Mouse (Mus musculus) limb, embryonic 14.5 days (tissue): ENCODE data around the gene Opn1sw. TPM values are rescaled to one million over a fixed set of nuclear protein-coding genes. Genes with fewer than 3 reads are reported as not detected.
A peak's percentile ranks its signal among the peaks of the same experiment; 100 is the strongest.
"Not testable (repeated sequence)": the region's sequence is repeated elsewhere in the genome, so short reads cannot be mapped to it uniquely, and the experiment has no call there.

Experiments
- ATAC-seq: fragments of 200-750 bp; cut with Nextera tagmentation; 2 replicates; pipeline ENCODE4 v1.8.0; 2017; ENCODE audit warnings: low read depth, moderate number of reproducible peaks, moderate TSS enrichment; ENCODE audit not compliant: low FRiP score
- DNase-seq: peaks from one replicate; pipeline ENCODE4 v3.0.0-alpha.2; 2015; ENCODE audit warnings: low spot score
- H3K27ac ChIP-seq: fragments of 300-500 bp; sonication (generic); replicated peaks from 2 replicates; pipeline ENCODE4 v1.5.1; 2014; ENCODE audit warnings: low read depth, mild to moderate bottlenecking, low read length, moderate library complexity, mixed read lengths
- H3K27me3 ChIP-seq: fragments of 300-500 bp; sonication (generic); 2 replicates; pipeline ENCODE4 v1.6.1; 2014; ENCODE audit warnings: low read length, mixed read lengths; ENCODE audit not compliant: control insufficient read depth, insufficient read depth
- H3K36me3 ChIP-seq: fragments of 300-500 bp; sonication (generic); 2 replicates; pipeline ENCODE4 v1.6.1; 2014; ENCODE audit warnings: mild to moderate bottlenecking, low read length, moderate library complexity, mixed read lengths; ENCODE audit not compliant: control insufficient read depth, insufficient read depth
- H3K4me1 ChIP-seq: fragments of 300-500 bp; sonication (generic); 2 replicates; pipeline ENCODE4 v1.6.1; 2014; ENCODE audit warnings: antibody characterized with exemption, low read length, mixed read lengths; ENCODE audit not compliant: control insufficient read depth, insufficient read depth
- H3K4me2 ChIP-seq: fragments of 300-500 bp; sonication (generic); replicated peaks from 2 replicates; pipeline ENCODE4 v1.6.1; 2014; ENCODE audit warnings: low read depth, mild to moderate bottlenecking, low read length, moderate library complexity; ENCODE audit not compliant: severe bottlenecking
- H3K4me3 ChIP-seq: fragments of 300-500 bp; sonication (generic); replicated peaks from 2 replicates; pipeline ENCODE4 v1.5.1; 2014; ENCODE audit warnings: low read length
- H3K9ac ChIP-seq: fragments of 300-500 bp; sonication (generic); 2 replicates; pipeline ENCODE4 v1.6.1; 2014; ENCODE audit warnings: mild to moderate bottlenecking, low read depth, low read length, moderate library complexity; ENCODE audit not compliant: severe bottlenecking
- H3K9me3 ChIP-seq: fragments of 300-500 bp; sonication (generic); 2 replicates; pipeline ENCODE4 v1.6.1; 2016; ENCODE audit warnings: low read length; ENCODE audit not compliant: control insufficient read depth
- POLR2A ChIP-seq: fragments of 200-500 bp; IDR thresholded peaks from 2 replicates; pipeline ENCODE4 v1.8.0; 2012; ENCODE audit warnings: inconsistent platforms, mild to moderate bottlenecking, moderate library complexity, borderline replicate concordance; ENCODE audit not compliant: insufficient read depth, insufficient read length; ENCODE audit errors: extremely low read depth
- WGBS: fragments of 180-500 bp; shearing (Covaris S2); extraction: QIAGEN DNeasy Blood & Tissue Kit; methylation state at CpG from one replicate; pipeline ENCODE4 v1.1.7; 2014; 5-methylcytosine and 5-hydroxymethylcytosine counted together
- polyA plus RNA-seq, 2 experiments: library from polyadenylated mRNA; depleted of rRNA in 1 of 2; stranded (reverse) in 1 of 2; unstranded in 1 of 2; fragments of >200 nt; fragmentation: Nextera tagmentation in 1 of 2; extraction: Ambion mirVana in 1 of 2; gene quantifications; 2 replicates each; pipeline versions ENCODE4 v1.2.1 to v1.2.3; 2012 to 2014

The Opn1sw gene
- polyA plus RNA-seq, 2 experiments: 1.3 to 2.0 TPM

DNA sequence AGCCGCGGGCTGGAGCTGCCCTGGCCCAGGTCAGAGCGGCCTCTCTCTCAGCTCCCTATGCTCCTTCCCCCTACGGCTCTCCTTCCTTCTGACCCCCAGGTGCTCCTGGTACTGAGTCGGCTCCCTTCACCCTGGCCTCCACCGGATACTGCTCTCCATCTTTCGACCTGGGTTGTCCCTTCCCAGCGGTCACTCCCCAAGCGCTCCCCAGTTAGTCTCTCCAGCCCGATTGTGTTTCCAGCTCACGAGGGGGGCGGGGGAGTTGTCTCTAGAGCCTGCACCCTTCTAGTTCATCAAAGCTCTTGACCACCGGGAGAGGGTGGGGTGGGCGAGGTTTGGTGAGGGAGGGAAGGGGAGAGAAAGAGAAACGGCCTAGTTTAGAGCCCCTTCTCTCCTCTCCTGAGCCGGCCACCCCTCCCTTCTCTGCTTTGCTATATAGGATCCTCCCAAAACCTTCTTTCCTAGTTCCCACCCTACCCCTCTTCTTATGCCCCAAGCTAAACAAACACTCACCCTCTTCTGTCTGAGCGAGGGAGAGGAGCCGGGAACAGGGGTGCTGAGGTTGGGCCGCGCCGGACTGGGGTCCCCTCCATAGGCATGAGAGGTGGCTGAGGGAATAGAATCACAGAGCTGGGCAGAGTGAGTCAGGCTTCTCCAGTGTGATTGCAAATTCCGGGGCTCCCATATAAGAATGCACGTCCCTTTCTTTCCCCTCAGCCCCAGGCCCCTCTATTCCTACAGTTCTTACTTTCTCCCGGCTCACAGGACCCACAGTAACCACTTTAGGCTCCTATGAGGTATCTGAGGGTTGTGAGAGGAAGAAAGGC lies 8.7 kb upstream of the Opn1sw start:
- Histone ChIP-seq H3K4me3 (peak overlapping the region; percentile 67), H3K9ac (peak overlapping the region; percentile 70), H3K9me3 (no peaks in the 10 kb centered on the region), H3K4me1 (peaks cover 13% of the 10 kb centered on the region), H3K36me3 (peaks cover 5% of the 10 kb centered on the region; the same call in 1 of the 2 replicates), H3K27me3 (0 out of 2 replicates have a peak, but pooled peaks cover 3% of the 10 kb centered on the region), H3K27ac (0 out of 2 replicates have a peak overlapping the region, but pooled peaks have one; percentile 33), H3K4me2 (peak overlapping the region; percentile 86)
- no peak for DNase-seq
- peak; percentile 70 for ATAC-seq
- 2% methylated on average over 19 of the region's 24 CpGs for WGBS
- no peak for TF ChIP-seq POLR2A

GRCm38 (mm10) chr6:29395910-29396713 lies 7.8 kb upstream of the Opn1sw start, which contains the start of gene Ccdc136:
TSS of gene Ccdc136 (plus strand) at chr6:29396309.
- Histone ChIP-seq H3K9me3 (no peaks in the 10 kb centered on the region), H3K27me3 (0 out of 2 replicates have a peak, but pooled peaks cover 3% of the 10 kb centered on the region), H3K4me1 (peaks cover 13% of the 10 kb centered on the region), H3K9ac (peak within 1 kb of the TSS; percentile 70), H3K4me3 (peak within 1 kb of the TSS; percentile 67), H3K36me3 (peaks cover 5% of the 10 kb centered on the region; the same call in 1 of the 2 replicates), H3K4me2 (peak within 1 kb of the TSS; percentile 86), H3K27ac (0 out of 2 replicates have a peak within 1 kb of the TSS, but pooled peaks have one; percentile 33)
- DNase-seq: peak; percentile 46
- ATAC-seq: peak; percentile 90
- no peak for TF ChIP-seq POLR2A
- 1% methylated on average over 25 of the region's 49 CpGs for WGBS

GRCm38 (mm10) chr6:29394286-29394685 lies 6.0 kb upstream of the Opn1sw start:
- Histone ChIP-seq H3K27ac (no peak overlapping the region), H3K27me3 (0 out of 2 replicates have a peak, but pooled peaks cover 3% of the 10 kb centered on the region), H3K4me3 (no peak overlapping the region), H3K9me3 (no peaks in the 10 kb centered on the region), H3K4me2 (no peak overlapping the region), H3K36me3 (0 out of 2 replicates have a peak, but pooled peaks cover 3% of the 10 kb centered on the region), H3K4me1 (peaks cover 13% of the 10 kb centered on the region), H3K9ac (no peak overlapping the region)
- 53% methylated on average over 1 of the region's 1 CpGs for WGBS
- no peak for TF ChIP-seq POLR2A
- ATAC-seq (no peak), DNase-seq (no peak)

GRCm38 (mm10) chr6:29391802-29392201 lies 3.5 kb upstream of the Opn1sw start:
- H3K36me3 ChIP-seq: no peaks in the 10 kb centered on the region
- H3K4me3 ChIP-seq: no peak overlapping the region
- no peaks in the 10 kb centered on the region for H3K9me3 ChIP-seq
- DNase-seq: no peak
- H3K4me1 ChIP-seq: peaks cover 14% of the 10 kb centered on the region
- no peak overlapping the region for H3K4me2 ChIP-seq
- 72% methylated on average over 4 of the region's 4 CpGs for WGBS
- H3K9ac ChIP-seq: no peak overlapping the region
- TF ChIP-seq POLR2A: no peak
- H3K27ac ChIP-seq: no peak overlapping the region
- H3K27me3 ChIP-seq: 0 out of 2 replicates have a peak, but pooled peaks cover 3% of the 10 kb centered on the region
- ATAC-seq: no peak

DNA sequence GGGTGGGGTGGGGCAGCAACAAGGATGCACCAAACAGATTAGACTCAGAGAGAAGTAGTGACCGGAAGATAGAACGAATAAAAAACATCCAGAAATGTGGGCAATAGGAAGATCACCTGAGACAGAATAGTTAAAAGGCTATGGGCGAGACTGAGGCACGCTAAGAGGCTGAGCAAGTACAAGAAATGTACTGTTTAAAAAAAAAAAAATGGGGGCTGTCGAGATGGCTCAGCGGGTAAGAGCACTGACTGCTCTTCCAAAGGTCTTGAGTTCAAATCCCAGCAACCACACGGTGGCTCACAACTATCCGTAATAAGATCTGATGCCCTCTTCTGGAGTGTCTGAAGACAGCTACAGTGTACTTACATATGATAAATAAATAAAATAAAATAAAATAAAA lies 3.0 kb upstream of the Opn1sw start:
- H3K9ac ChIP-seq, H3K27me3 ChIP-seq, H3K4me2 ChIP-seq, H3K9me3 ChIP-seq, H3K36me3 ChIP-seq, DNase-seq, H3K27ac ChIP-seq, ATAC-seq, H3K4me3 ChIP-seq: not testable (repeated sequence)
- H3K4me1 ChIP-seq: peaks cover 16% of the 10 kb centered on the region
- WGBS: 76% methylated on average over 8 of the region's 8 CpGs

- not testable (repeated sequence) for ATAC-seq
- 85% methylated on average over 1 of the region's 1 CpGs for WGBS
Observed at GRCm38 (mm10) chr6:29390500-29390899, 2.2 kb upstream of the Opn1sw start.

More at GRCm38 (mm10) chr6:29390500-29390899, 2.2 kb upstream of the Opn1sw start:
- not testable (repeated sequence) for H3K27me3 ChIP-seq, H3K9me3 ChIP-seq, H3K4me2 ChIP-seq, DNase-seq, H3K27ac ChIP-seq, H3K9ac ChIP-seq, H3K36me3 ChIP-seq, H3K4me3 ChIP-seq
- peaks cover 12% of the 10 kb centered on the region; the same call in 1 of the 2 replicates for H3K4me1 ChIP-seq
